Mouse (Mus musculus): ENCODE results near the gene Foxa1. TPM values are rescaled to one million over a fixed set of nuclear protein-coding genes. Genes with fewer than 3 reads are reported as not detected.

The Foxa1 gene
- polyA plus RNA-seq, 1 experiment from 2014 or later = 22.5 TPM

DNA sequence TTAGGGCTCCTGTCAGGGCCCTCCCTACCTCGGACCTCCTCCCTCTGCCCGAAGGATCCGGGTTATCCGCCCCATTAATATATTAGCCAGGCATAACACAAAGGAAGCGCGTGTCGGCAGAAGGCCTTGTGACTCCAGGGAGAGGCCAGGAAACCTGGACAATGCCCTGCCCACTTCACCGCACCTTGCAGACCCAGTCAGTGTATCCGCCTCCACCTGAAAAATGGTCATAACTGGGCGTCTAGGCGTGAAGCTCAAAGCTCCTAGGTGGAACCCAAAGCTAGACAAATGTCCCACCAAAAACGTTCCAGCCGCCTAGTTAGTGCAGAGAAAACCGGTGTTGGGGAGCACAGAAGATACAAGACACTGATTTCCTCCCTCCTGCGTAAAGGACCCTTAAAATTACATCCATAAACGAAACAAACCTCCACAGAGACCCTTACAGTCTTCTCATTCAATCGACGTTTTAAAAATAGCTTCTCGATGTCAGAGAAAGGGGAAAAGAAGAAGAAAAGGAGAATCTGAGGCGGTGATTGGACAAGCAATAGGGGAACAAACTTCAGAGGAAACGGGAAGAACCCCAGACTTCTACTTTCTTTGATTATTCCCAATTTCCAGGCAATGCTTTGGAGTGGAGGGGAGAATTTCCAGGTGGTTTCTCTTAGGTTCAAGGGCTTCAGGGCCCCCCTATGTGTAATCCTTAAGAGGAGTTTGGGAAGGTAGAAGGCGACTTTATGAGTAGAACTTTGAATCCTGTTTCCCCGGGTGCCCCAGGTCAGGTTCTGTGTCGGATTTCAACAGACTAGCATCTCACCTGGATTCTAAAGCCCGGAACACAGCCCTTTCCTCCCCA is 10.4 kb downstream of the Foxa1 start:
- peak overlapping the region; percentile 47 for H3K4me2 ChIP-seq
- peak overlapping the region; percentile 38 for H3K9ac ChIP-seq
- H3K4me3 ChIP-seq (ENCODE audit: low read depth, low read length) = peak overlapping the region; percentile 19
- no peaks in the 10 kb centered on the region for H3K9me3 ChIP-seq (ENCODE audit: low read depth, low read length)
- no peaks in the 10 kb centered on the region for H3K36me3 ChIP-seq (ENCODE audit: insufficient read depth)
- DNase-seq (peak; percentile 38), ATAC-seq (ENCODE audit: insufficient read depth) (no peak)
- H3K27me3 ChIP-seq (ENCODE audit: insufficient read depth, low read length) = peaks cover 66% of the 10 kb centered on the region
- TF ChIP-seq CTCF (IDR thresholded peaks at IDR 0.05; ENCODE audit: low read depth) = no peak
- peak overlapping the region; percentile 91 for H3K27ac ChIP-seq (ENCODE audit: low read depth)
- 3% methylated on average over 25 of the region's 25 CpGs for WGBS
- H3K4me1 ChIP-seq (ENCODE audit: insufficient read depth) = no peaks in the 10 kb centered on the region; the same call in 1 of the 2 replicates

DNA sequence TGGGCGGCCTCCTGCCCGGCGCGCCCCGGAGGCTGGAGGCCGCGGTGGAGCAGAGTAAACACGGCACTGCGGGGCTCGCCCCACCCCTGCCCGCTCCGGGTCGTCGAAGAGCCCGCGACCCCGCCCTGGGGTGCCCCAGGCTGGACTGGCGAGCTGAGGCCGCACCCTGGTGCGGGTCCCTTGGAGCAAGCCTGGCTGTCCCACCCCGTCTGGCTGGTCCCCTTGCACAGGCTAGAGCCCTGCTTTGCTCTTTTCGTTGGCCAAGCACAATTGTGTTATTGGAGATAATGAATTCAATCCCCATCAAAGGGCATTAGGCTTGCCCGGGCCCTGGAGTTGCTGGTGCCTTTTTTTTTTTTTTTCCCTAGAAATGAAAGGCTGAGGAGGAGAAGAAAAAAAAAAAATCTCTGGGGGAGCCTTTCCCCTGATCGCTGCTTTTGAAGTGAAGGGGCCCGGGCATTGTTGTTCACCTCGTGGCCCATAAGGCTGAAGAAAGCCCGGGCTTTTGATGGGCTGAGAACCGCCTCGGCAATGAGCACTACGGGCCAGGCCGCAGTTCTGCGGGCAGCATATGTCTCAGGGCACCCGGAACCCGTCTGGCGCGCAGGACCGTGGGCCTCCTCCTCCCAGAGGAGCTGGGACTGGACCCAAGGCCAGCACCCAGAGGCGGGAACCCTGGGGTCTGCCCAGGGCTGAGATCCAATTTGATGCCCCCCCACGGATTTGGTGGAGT is 11.7 kb downstream of the Foxa1 start:
- TF ChIP-seq CTCF (IDR thresholded peaks at IDR 0.05; ENCODE audit: low read depth) = no peak
- Histone ChIP-seq H3K9me3 (ENCODE audit: low read depth, low read length) (no peaks in the 10 kb centered on the region), H3K27me3 (ENCODE audit: insufficient read depth, low read length) (peaks cover 59% of the 10 kb centered on the region), H3K4me2 (peak overlapping the region; percentile 48), H3K9ac (peak overlapping the region; percentile 38), H3K36me3 (ENCODE audit: insufficient read depth) (no peaks in the 10 kb centered on the region), H3K27ac (ENCODE audit: low read depth) (peak overlapping the region; percentile 91), H3K4me1 (ENCODE audit: insufficient read depth) (no peaks in the 10 kb centered on the region; the same call in 1 of the 2 replicates), H3K4me3 (ENCODE audit: low read depth, low read length) (peak overlapping the region; percentile 8)
- ATAC-seq (ENCODE audit: insufficient read depth) = peak; percentile 79
- WGBS = under 1% methylated on average over 33 of the region's 39 CpGs
- DNase-seq = peak; percentile 46

DNA sequence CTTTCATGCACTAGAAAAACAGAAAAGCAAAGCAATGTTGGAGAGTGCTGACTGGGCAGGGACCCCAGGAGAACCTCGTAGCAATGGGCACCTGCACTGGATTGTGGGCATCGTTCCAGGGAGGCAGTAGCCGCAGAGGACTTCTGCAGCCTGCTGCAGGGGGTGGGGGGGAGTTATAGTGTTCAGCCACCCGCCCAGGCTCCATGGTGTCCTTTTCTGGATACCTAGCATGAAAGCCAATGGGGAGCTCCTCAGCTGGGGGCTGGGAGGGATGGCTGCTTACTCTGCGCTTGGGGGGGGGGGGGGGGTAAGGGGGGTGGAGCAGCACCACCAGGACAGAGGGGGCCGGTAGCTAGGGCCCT is 12.2 kb downstream of the Foxa1 start:
- Histone ChIP-seq H3K36me3 (ENCODE audit: insufficient read depth) (no peaks in the 10 kb centered on the region), H3K4me2 (peak overlapping the region; percentile 48), H3K9ac (peak overlapping the region; percentile 26), H3K4me3 (ENCODE audit: low read depth, low read length) (peak overlapping the region; percentile 8; the same call in 1 of the 2 replicates), H3K27me3 (ENCODE audit: insufficient read depth, low read length) (peaks cover 59% of the 10 kb centered on the region), H3K27ac (ENCODE audit: low read depth) (peak overlapping the region; percentile 91), H3K9me3 (ENCODE audit: low read depth, low read length) (no peaks in the 10 kb centered on the region), H3K4me1 (ENCODE audit: insufficient read depth) (no peaks in the 10 kb centered on the region; the same call in 1 of the 2 replicates)
- no peak for ATAC-seq (ENCODE audit: insufficient read depth)
- peak; percentile 58 for DNase-seq
- under 1% methylated on average over 5 of the region's 6 CpGs for WGBS
- TF ChIP-seq CTCF (IDR thresholded peaks at IDR 0.05; ENCODE audit: low read depth) = no peak

DNA sequence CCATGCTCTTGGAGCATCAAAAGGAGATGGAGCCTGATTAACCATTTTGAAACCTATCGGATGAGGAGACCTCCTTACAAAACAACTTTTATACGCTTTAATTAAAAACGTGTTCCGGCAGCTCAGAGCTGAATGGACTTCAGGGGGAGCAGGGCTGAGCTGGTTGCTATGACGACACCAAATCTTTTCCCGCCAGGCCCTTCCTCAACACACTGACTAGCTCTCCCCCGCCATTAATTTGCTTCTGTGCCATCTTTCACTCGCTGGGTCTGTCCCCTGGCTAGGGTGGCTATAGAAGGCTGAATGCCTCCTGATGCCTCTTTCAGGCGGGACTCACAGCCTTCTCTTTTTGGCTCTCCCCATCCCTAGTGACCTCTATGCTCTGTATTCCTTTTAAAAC is 16.2 kb downstream of the Foxa1 start:
- 25% methylated on average over 9 of the region's 9 CpGs for WGBS
- Histone ChIP-seq H3K36me3 (ENCODE audit: insufficient read depth) (no peaks in the 10 kb centered on the region), H3K4me3 (ENCODE audit: low read depth, low read length) (no peak overlapping the region), H3K27ac (ENCODE audit: low read depth) (no peak overlapping the region), H3K9ac (no peak overlapping the region), H3K9me3 (ENCODE audit: low read depth, low read length) (no peaks in the 10 kb centered on the region), H3K27me3 (ENCODE audit: insufficient read depth, low read length) (peaks cover 31% of the 10 kb centered on the region), H3K4me2 (no peak overlapping the region), H3K4me1 (ENCODE audit: insufficient read depth) (no peaks in the 10 kb centered on the region; the same call in 1 of the 2 replicates)
- peak; percentile 35 for DNase-seq
- no peak for ATAC-seq (ENCODE audit: insufficient read depth)
- TF ChIP-seq CTCF (IDR thresholded peaks at IDR 0.05; ENCODE audit: low read depth) = no peak

DNA sequence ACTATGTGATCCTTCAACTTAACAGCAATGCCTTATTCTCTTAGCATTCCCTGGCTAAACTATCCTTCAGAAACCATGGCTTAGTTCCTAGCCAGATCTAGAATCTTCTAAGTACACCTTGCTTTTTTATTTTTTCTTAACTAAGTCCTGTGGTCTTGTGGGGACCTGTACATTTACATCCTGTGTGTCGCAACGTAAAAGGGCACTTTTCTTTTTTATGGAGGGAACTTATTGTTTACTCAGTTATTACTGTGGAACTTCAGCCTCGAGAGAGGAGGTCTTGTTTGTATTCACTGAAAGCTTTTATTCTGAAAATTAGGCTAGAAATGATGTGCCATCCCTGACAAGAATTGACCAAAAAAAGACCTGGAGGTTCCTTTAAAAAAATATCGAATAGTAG is 18.4 kb downstream of the Foxa1 start:
- H3K27ac ChIP-seq (ENCODE audit: low read depth) = no peak overlapping the region
- DNase-seq = no peak
- 50% methylated on average over 4 of the region's 4 CpGs for whole genome bisulfite sequencing
- no peaks in the 10 kb centered on the region for H3K9me3 ChIP-seq (ENCODE audit: low read depth, low read length)
- H3K36me3 ChIP-seq (ENCODE audit: insufficient read depth) = no peaks in the 10 kb centered on the region
- peaks cover 9% of the 10 kb centered on the region for H3K27me3 ChIP-seq (ENCODE audit: insufficient read depth, low read length)
- TF ChIP-seq CTCF (IDR thresholded peaks at IDR 0.05; ENCODE audit: low read depth) = no peak
- no peak overlapping the region for H3K4me3 ChIP-seq (ENCODE audit: low read depth, low read length)
- no peak overlapping the region for H3K4me2 ChIP-seq
- no peaks in the 10 kb centered on the region for H3K4me1 ChIP-seq (ENCODE audit: insufficient read depth)
- no peak for ATAC-seq (ENCODE audit: insufficient read depth)
- no peak overlapping the region for H3K9ac ChIP-seq

DNA sequence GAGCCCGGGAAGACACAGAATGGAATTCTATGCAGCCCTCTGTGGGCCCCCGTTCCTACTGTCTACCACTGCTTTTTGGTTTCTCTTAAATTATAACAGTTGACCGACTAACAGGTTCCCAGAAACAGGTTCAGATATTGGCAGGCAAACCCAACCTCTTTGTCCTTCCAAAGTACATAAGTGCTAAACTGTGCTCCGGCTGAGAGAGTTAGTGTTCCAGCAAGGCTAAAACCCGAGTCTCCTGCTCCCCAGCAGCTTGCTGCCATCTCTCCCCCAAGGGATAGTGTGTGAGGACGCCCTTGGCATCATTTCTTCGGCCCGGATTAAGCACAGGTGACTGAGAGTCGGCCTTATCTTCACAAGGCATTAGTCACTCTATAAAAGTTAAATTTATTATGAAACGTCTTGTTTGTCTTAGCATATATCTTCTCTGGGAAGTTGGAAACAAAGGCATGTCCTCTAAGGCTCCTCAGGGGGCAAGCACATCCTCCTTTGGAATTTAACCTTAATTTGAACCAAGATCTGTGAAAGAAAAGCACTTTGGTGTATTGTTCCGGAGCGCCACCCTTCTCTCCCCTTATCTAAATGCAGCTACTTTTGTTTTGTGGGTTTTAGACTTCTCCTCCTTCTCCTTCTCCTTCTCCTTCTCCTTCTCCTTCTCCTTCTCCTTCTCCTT is 30.9 kb downstream of the Foxa1 start:
- H3K27ac ChIP-seq (ENCODE audit: low read depth) = no peak overlapping the region
- H3K4me3 ChIP-seq (ENCODE audit: low read depth, low read length) = no peak overlapping the region
- no peaks in the 10 kb centered on the region for H3K27me3 ChIP-seq (ENCODE audit: insufficient read depth, low read length)
- H3K9me3 ChIP-seq (ENCODE audit: low read depth, low read length) = no peaks in the 10 kb centered on the region
- no peak overlapping the region for H3K9ac ChIP-seq
- H3K4me1 ChIP-seq (ENCODE audit: insufficient read depth) = no peaks in the 10 kb centered on the region
- 31% methylated on average over 12 of the region's 12 CpGs for WGBS
- no peaks in the 10 kb centered on the region for H3K36me3 ChIP-seq (ENCODE audit: insufficient read depth)
- DNase-seq = no peak
- TF ChIP-seq CTCF (IDR thresholded peaks at IDR 0.05; ENCODE audit: low read depth) = no peak
- no peak for ATAC-seq (ENCODE audit: insufficient read depth)
- no peak overlapping the region for H3K4me2 ChIP-seq
